Mouse (Mus musculus) CH12.LX (cell line): Measurements from ENCODE around the gene Ankfy1.

ENCODE experiments used
- CTCF ChIP-seq, 2 experiments: IDR thresholded peaks in 1 of 2; conservative IDR thresholded peaks in 1 of 2; 2 replicates each; pipeline ENCODE4 v1.5.1; 2011 to 2012; ENCODE audit warnings: low read depth in 2 of 2, low read length in 2 of 2, improper control_type of control experiment in 1 of 2, inconsistent platforms in 1 of 2, mild to moderate bottlenecking in 1 of 2, moderate library complexity in 1 of 2
- EP300 ChIP-seq: IDR thresholded peaks from 2 replicates; pipeline ENCODE4 v1.6.1; 2011; ENCODE audit warnings: low read length, improper control_type of control experiment
- PAX5 ChIP-seq: IDR thresholded peaks from 2 replicates; pipeline ENCODE4 v1.6.1; 2012; ENCODE audit warnings: low read length, inconsistent platforms, mixed read lengths
- POLR2A ChIP-seq: IDR thresholded peaks from 2 replicates; pipeline ENCODE4 v1.6.1; 2011; ENCODE audit warnings: low read depth, mild to moderate bottlenecking, improper control_type of control experiment, low read length
- SIN3A ChIP-seq: IDR thresholded peaks from 2 replicates; pipeline ENCODE4 v1.6.1; 2012; ENCODE audit warnings: low read length, improper control_type of control experiment, inconsistent platforms

DNA sequence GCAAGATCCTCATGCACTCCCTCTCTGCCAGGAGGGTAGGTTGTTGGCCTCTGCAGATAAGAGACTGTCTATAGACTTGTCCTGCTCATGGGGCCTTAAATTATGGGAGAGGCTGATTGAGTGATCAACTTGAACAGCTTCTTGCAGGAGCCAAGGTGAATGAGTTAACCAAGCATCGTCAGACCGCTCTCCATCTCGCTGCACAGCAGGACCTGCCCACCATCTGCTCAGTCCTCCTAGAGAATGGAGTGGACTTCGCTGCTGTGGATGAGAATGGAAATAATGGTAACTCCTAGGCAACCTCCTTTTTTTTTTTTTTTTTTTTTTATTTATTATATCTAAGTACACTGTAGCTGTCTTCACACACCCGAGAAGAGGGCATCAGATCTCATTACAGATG lies 68.5 kb downstream of the Ankfy1 start:
- TF ChIP-seq SIN3A (no peak), CTCF (conservative IDR thresholded peaks at IDR 0.05 in 1 of 2, IDR thresholded peaks at IDR 0.05 in 1 of 2; ENCODE audit: low read depth in 2 of 2, low read length in 2 of 2) (no peak), PAX5 (no peak), EP300 (no peak), POLR2A (no peak)
